Mouse (Mus musculus) ES-Bruce4 (cell line): Measurements from ENCODE around the gene Gba2.

Experiments used
- CTCF ChIP-seq: IDR thresholded peaks from one replicate; pipeline ENCODE4 v1.8.1; 2011; ENCODE audit warnings: low read depth, low read length
- POLR2A ChIP-seq: IDR thresholded peaks from one replicate; pipeline ENCODE4 v1.8.1; 2011; ENCODE audit warnings: low read length; ENCODE audit not compliant: insufficient read depth

GRCm38 (mm10) chr4:43547160-43547559 lies 31.5 kb downstream of the Gba2 start:
- no peak for TF ChIP-seq CTCF
- TF ChIP-seq POLR2A = no peak
